Mouse (Mus musculus) thymus, postnatal 10 days (tissue): ENCODE results near the gene Clec3b.

Source experiments
- DNase-seq, 2 experiments: peaks; one replicate each; pipeline ENCODE4 v3.0.0; 2021; ENCODE audit warnings: low spot score in 2 of 2

Gene Clec3b

DNA sequence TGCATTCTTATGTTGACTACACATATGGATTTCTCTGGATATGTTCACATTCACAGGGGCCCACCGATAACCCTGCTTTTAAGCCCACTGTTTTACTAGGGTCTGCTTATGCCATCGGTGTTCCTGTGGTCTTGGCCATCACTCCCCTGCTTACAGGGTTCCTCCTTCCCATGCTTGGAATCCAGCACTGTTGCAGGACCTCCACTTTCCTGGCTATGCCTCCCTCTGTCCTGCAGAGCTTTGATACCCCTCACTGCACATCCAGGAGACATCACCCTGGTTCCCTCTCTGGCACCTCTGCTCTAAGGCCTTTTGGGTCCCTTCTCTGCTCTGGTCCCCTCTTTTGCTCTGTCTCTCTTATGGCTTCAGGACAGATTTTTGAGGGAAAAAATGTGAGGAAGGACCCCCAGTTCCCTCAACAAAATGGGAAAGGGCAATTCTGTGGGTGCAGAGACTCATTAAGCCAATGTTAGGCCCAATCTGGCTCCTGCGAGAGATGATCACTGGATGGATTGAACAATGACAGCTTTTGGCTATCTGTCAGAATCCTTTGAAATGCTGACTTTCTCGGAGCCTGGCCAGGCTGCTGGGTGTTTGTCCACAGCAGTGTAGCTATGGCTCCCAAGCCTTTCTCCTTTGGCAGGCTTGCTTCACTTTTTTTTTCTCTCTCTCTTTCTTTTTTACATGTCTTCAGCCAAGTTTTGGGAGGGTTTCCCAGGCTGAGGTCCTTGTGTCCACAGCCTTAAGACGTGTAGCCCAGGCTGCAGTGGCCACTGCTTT, at the start of gene Clec3b:
Clec3b (plus strand) TSS at position 706 of the 780 bp plus-strand sequence.
- no peak for DNase-seq

- DNase-seq: no peak
These were observed 47.3 kb upstream of the Clec3b start for GRCm38 (mm10) chr9:123103425-123103824.

DNA sequence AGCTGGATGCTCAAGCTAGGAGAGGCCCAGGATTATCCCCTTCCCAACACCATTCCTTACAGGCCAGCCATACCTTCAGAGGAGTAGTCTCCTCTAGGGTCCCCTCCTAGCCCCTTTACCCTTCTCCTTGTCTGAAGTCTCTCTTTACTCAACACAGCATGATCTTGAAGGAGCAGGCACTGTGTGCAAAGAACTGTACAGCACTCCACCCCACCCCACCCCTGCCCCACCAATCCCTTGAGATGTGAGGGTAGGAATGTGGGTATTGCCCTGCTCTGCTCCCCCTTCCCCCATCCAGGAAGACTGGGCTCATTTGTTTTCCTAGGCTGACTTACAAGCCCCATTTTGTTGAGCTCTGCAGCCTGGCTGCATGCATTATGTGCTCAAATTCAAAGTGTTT, 46.4 kb upstream of the Clec3b start:
- no peak for DNase-seq

- DNase-seq: no peak
These were observed 43.6 kb upstream of the Clec3b start for GRCm38 (mm10) chr9:123107186-123107585.

GRCm38 (mm10) chr9:123109188-123109587, 41.6 kb upstream of the Clec3b start:
- DNase-seq: no peak

DNA sequence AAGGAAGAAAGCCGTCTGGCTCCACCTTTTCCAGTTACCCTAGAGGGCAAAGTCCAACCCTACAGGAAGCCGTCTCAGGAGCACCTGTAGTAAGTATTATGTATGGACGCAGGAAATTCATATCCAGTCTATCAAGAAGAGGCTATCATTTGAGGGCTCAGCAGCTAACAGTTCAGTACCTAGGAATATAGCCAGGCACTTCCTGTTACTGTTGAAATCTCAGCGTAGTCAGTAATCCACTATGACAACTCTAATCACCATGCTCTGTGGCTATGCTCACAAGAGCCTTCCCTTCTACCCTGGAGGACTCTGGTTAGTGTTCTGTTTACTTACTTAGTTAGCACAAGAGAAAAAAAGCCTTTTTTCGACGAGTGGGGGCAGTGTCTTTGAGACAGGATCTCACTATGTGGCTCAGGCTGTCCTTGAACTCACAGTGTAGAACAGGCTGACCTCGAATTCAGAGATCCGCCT, 39.0 kb upstream of the Clec3b start:
- no peak for DNase-seq

DNA sequence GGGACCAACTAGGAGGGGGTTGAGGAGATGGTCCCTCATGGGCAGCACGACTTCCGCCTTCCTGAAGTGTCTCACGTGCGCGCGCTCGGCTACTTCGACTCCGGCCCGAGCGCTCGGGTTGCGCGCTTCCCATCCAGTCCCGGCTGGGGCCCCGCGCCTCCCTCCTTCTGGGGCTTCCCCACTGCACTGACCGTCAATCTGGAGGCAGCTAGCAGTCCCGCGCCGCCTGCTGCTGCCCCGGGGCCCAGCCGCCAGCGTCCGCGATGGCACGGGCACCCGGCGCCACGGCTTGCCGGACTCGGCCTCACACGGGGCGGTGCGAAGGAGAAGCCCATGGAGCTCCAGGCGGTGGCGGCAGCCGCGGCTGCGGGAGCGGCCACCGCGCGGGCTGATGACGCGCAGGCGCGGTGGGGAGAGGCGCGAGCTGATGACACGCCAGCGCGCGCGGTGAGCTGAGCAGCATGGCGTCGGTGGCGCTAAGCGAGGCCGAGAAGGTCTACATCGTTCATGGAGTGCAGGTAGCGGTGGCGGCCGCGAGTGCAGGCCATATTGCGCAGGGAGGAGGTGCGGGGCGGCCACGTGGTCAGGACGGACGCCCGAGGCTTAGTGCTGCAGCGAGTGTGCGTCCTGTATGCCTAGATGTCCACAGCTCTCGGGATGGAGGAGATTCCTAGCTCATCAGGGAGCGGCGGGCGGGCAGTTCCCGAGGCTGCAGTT, 37.8 kb upstream of the Clec3b start, which contains the start of the genes Zdhhc3 and Exosc7:
Zdhhc3 (minus strand) TSS at position 401 of the 717 bp plus-strand sequence.
Exosc7 (plus strand) TSS at position 411 of the 717 bp plus-strand sequence.
- DNase-seq: peak; percentile 73 to 82

DNA sequence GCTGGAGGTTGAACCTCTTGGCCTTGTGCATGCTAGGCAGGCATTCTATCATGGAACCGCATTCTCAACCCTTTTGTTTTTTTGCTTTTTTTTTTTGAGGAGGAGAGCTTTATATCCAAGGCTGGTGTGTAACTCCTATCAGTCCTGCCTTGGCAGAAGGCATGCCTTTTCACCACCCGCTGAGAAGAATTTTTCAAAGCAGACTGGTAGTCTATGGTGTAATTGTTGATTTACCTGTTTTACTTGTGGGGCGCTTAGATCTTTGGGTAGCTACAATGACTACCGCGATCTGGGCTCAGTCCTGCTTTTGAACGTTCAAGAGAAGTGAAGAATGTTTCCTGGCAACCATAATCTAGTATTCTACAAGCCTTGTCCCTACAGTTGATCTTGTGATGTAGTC, 36.8 kb upstream of the Clec3b start:
- DNase-seq: no peak

- no peak for DNase-seq
These were observed 35.2 kb upstream of the Clec3b start for GRCm38 (mm10) chr9:123115566-123115965.

DNA sequence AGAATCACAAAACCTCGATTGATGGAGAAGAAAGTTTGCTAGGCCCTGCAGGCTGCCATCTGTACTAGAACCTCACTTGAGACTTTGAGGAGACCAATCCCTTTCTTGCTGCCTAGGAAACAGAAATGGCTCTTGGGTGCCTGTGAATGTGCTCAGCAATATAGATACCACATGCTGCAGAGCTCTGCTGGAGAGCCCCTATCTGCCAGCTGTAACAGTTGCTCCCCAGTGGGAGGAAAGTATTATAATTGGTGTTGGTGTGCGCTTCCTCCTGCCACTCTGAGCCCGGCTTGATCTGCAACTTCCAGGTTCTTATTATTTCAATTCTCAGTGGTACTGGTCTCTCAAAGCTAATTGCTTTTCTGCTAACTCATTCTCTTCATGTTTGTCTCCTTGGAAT, 27.7 kb upstream of the Clec3b start:
- no peak for DNase-seq

DNA sequence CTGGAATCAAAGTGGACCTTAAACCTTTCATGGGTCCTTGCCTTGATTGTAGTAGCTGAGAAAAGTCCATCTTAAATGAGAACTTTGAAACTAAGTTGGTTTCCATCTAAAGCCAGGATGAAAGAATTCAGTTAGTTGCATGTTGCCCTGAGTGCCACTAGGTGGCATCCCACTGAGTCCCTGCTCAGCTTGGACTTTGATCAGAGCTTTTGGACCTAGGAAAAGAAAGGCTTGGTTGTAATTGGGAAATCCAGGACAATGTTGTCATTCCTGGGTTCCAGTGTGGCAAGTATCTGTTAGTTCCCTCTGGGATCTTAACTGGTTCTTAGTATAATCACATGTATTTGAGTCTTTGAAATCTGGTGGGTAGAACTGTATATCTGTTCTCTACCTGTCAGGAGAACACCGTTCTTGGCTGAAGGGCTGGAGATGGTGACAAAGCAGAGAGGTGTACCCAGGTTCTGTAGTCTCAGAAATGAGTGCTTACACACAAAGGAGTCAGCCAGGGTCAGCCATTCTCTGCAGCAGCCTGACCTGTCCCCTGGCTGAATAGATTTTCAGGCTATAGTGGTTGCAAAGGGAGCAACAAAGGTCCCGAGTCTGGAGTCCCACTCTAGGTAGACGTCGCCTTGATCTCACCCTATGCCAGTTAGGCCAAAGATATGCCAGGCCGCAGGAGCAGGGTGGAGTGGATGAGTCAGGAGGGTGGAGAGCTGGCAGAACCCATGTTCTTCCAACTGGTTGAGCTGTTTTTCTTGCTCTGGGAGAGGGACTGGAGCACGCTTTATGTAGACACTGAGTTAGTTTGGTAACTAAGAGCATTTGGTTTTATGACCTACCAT, 27.0 kb upstream of the Clec3b start:
- DNase-seq: no peak

- DNase-seq: no peak
These were observed 26.2 kb upstream of the Clec3b start for GRCm38 (mm10) chr9:123124413-123124981.

GRCm38 (mm10) chr9:123127663-123128062, 23.1 kb upstream of the Clec3b start:
- no peak for DNase-seq

GRCm38 (mm10) chr9:123132994-123133393, 17.8 kb upstream of the Clec3b start:
- DNase-seq: no peak

DNA sequence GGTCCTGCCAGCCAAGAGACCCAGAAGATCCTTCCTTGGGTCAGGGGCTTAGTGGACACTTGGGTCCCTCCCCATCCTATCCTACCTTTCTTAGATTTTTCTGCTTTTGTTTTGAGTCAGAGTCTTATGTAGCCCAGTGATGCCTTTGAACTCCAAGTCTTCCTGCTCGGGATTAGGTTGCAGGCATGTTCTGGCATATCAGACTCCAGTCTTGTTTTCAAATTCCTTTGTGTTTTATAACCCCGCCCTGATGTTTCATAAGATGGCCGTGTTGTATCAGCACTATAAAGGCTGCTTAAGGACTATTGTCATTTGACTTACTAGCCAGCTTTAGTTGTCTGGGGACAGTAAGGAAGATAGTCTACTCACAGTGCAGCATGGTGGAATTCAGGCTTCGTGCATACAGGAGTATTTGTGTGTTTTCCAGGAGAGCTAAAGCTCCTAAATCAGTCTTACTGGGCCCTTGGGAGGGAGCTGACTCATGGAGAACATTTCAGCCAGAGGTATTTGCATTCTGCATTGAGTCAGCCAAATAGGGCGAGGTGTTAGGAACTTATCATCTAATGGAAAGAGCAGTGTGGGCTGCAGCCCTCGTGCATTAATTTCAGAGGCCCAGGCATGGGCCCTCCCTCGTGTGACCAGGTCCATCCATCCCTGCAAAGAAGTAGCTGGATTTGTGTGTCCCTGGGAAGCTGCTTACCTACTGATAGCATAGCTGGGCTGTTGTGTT, 13.6 kb upstream of the Clec3b start:
- DNase-seq: no peak

DNA sequence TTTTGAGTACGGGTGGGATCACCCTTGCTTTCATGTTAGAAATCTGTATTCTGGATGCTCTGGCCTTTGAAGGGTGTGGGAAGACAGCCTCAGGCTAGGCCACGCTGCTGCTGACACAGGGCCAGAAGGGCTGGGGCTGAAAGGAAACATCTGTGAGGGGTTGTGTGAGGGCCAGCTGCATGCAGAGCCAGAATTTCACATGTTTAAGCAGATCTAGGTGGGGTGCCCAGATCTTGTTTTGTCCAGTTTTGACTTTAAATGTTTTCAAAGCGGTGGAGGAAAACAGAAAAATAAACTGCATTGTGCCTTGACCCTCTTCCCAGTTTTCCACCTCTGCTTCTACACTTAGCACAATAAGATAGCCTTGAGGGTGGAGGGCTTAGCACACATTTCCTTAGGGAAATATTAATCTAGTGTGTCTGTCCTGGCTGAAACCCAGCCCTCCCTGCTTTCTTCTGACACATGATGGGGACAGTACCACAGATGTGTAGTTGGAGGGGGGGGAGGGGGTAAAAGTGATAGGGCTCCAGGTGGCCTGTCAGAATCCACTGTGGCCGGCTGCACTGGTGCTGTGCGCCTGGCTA, 11.8 kb upstream of the Clec3b start:
- no peak for DNase-seq

DNA sequence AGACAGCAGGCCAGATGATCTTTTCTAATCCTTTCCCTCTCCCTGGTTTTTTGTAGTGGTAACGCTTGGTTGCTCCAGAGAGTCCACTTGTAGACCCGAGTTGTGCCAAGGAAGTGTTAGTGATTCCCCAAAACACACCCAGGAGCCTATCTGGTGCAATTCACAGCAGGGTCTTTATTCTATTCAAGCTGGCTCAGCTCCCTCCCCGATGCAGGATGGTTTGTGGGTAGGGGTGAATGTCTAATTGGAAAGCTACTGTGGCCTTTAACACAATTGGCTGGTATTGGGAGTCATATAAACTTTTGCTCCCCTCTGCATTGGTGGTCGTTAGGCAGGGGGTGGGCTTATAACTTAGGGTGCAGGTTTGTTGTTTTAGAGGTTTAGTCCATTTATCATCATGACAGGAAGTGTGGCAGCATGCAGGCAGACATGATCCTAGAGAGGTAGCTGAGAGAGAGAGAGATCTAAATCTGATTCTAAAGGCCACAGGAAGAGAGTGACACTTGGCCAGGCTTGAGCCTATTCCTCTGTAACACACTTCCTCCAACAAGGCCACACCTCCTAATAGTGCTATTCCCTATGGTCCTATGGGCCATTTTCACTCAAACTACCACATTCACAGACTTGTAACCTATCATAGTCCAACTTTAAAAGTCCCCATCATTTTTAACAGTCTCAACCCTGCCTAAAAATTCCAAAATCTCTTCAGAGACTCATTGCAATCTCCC, 10.7 kb upstream of the Clec3b start:
- DNase-seq: no peak

DNA sequence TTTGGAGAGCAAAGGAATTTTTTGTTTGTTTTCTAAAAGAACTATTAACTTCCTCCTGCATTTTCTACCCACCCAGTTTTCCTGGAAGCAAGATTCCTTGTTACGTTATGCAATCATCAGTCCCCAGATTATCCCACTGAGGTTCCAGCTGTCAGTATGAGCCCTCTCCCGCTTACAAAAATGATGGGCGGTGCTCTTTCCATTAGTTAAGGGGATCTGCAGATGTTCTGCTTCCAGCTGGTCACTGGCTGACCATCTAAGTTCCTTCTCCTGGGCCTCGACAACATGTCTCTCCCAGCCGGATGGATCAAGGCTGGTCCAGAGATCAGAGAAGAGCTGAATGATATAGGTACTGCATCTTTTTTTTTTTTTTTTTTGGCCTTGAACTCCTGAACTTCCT, 2.3 kb upstream of the Clec3b start:
- DNase-seq: no peak

GRCm38 (mm10) chr9:123151561-123151960, 815 bp downstream of the Clec3b start:
- DNase-seq: no peak

- DNase-seq: peak in 1 of 2 experiments; percentile 23
These were observed 1.3 kb downstream of the Clec3b start for GRCm38 (mm10) chr9:123152026-123152425.
